Mouse (Mus musculus) heart, postnatal 0 days (tissue): ENCODE measurements around the gene Get4.

Experiments used
- CTCF ChIP-seq: IDR thresholded peaks from 2 replicates; pipeline ENCODE4 v1.5.1; 2016; ENCODE audit warnings: antibody characterized with exemption, control low read depth, low read depth
- EP300 ChIP-seq: IDR thresholded peaks from 2 replicates; pipeline ENCODE4 v1.6.1; 2016; ENCODE audit warnings: antibody characterized with exemption, low read depth

GRCm38 (mm10) chr5:139228318-139228717 is 23.8 kb upstream of the Get4 start:
- no peak for TF ChIP-seq CTCF
- no peak for TF ChIP-seq EP300
